Mouse (Mus musculus): ENCODE data around the gene Arpc3.
A peak's percentile ranks its signal among the peaks of the same experiment; 100 is the strongest.
"Not testable (repeated sequence)": the region's sequence is repeated elsewhere in the genome, so short reads cannot be mapped to it uniquely, and the experiment has no call there.

The Arpc3 gene

DNA sequence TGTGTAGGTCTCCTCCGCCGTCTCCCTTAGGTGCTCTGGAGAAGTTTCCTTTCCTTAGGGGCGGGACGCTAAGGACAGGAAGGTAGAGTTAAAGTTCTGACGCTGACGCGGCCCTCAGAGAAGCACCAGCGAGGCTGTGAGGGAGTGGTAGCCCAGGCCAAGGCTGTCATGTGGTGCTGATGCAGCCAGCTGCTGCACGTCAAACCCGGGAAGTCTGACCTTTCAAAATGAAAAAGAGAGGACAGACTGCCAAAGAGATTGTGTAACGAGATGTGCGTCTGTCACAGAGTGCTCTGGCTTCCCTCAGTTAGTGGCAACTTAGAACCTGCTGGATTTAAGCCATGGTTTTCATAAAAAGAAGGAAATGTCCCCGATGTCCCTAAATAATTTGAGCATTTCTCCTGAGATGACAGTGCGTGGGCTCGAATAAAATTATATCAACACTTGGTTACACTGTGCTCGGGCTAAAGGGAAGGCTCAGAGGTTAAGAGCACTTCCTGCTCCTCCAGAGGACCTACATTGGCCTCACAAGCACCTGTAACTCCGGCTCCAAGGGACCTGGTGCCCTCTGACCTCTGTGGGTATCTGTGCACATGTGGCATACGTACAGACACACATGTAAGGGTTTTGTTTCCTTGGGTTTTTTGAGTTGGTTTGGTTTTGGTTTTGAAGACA lies 9.1 kb downstream of the Arpc3 start:
- no peak for DNase-seq

DNA sequence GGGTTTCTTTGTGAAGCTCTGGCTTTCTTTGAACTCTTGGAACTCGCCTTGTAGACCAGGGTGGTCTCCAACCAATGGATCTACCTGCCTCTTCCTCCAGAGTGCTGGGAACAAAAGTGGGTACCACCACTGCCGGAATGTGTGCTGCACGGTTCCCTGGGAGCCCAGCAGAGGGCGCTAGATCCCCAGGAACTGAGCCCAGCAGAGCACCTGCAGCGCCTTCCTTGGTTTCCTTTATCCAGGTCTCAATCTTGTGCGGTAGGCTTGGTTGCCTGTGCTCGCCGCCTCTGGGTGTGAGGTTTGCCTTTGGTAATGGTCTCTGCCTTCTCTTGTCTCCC lies 9.6 kb downstream of the Arpc3 start:
- peak; percentile 80 to 85 for DNase-seq

DNA sequence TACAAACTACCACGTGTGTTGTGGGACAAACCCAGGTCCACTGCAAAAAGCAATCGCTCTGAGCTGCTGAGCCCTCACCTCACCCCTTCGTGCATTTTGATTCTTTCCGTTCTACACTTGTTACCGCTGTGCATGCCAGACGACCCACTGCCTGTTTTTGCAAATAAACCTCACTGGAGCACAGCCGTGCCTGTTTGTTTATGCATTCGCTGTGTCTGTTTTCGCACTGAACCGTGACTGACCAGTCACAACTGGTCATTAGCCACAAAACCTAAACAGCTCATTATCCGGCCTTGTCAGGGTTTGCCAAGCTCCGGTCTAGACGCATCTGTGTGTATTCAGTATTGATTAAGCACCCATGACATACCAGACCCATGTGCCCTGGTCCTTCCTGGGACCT lies 10.5 kb downstream of the Arpc3 start:
- no peak for DNase-seq

DNA sequence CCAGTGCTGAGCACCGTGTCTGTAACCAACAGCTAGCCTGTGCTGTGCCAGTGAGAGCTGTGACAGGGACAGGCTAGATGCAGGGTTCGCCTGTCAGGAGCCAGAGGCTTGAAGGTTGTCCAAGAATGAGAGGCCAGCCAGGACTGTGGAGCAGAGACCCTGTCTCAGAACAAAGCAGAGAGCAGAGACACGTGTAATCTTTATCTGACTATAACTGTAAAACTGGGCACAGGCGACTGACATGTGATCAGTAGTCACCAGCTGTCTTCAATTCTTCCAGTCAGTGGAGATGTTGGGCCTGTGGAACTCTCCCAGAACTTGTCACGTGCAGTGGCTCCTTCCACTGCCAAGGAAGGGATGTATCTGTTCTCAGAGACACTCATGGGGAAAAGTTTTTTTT lies 11.1 kb downstream of the Arpc3 start:
- DNase-seq: peak in 1 of 2 experiments; percentile 36

DNA sequence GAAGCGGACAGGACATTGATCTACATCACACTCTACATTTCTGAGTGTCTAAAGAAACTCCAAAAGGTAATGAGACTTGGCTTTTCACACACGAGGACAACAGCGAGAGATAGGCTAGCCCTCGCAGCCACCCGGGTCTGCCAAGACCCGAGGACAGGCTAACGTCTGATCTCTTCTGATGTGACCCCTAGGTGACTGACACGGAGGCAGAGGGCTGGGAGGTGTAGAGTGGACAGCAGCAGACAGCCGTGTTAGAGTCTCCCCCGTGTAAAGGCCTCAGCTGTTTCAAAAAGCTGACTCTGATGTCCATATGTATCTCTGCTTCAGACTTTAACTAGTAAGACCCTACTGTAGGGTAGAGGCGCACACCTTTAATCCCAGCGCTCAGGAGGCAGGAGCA lies 11.7 kb downstream of the Arpc3 start:
- no peak for DNase-seq

DNA sequence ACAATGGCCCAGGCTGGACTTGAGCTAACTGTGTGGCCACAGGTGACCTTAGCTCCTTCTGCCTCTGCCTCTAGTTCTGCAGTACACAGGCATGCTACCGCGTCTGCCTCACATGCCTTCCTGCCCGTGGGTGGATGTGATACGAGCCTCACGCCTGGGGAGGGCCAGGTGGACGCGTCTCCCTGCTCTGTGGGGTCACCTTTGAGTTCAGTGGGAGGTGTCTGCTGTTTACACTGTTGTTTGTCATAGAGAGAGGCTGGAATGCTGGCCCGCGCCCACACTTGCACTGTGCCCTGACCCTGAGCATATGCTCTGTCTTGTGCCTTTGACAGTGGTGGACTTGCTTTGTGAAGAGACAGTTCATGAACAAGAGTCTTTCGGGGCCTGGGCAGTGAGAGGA lies 13.9 kb downstream of the Arpc3 start:
- DNase-seq: no peak

DNA sequence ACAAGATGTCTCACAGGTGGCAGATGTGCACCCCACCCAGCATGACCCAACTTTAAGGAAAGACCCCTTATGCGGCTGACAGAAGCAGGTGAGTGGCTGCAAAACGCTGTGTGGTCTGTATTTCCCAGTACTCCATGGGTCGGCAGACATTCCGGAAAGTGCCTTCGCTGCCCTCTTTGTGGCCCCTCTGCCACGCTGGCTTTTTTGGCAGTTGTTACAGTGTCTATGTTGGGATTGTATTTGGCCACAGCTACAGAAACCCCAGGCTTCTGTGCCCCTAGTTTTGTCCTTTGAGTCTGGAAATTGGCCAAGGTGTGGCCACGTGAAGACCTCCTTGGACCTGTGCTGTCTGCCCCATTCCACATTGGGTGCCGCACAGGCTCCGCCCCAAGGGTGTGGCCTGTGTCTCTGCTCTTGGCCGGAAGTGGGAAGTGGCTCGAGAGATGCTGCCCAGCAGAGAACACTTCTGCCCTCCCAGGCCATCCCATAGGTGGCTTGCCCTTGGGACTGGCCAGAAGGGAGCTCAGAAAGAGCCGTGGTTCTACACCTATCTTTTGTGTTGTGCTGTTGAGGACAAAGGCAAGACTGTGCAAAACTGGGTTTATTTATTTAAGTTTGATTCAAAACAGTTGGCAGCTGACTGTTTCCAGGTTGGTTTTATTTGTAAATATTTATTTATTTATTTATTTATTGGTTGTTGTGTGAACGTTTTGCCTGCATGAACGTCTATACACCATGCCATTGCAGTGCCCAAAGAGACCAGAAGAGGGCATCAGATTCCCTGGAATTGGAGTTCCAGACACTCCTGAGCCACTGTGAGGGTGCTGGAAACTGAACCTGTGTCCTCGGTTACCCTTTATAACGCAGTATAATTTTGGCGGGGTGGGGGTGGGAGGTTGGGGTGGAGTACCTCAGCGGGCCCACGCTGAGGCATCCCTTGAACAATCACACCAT lies 18.3 kb downstream of the Arpc3 start:
- no peak for DNase-seq

DNA sequence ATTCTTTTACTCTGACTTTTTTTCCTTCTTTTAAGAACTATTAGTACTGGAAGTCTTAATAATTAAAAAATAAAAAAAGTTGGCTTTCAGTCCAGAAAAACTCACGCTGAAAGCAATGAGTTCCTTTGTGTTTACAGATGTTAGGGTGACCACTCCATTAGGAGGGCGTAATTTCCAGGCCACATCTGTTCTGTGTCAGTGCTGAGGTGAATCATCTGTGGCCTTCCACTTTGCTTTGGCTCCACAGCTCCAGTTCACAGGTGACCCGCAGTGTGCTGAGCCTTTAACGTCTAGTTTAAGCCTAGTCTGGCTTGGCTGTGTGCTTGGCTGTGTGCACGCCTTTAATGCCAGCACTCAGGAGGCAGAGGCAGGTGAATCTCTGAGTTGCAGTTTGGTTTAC lies 20.2 kb downstream of the Arpc3 start:
- no peak for DNase-seq

DNA sequence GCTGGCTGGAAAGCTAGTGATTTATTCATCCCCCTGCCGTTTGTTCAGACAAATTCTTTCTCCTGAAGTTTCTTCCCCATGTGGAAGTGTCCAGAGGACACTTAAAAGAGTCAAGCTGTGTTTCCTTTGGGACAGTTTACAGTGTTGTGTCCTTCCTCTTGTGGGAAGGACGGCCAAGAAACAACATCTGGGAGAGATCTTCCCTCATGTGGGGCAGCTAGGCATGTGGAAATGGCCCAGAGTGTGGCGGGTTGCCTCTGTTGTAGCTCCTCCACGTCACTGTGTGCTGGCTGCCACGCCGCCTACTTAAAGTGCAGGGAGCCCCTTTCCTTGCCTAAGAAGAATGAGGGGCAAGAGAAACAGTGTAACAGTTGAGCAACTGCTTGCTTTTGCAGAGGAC lies 21.1 kb downstream of the Arpc3 start:
- DNase-seq: no peak

DNA sequence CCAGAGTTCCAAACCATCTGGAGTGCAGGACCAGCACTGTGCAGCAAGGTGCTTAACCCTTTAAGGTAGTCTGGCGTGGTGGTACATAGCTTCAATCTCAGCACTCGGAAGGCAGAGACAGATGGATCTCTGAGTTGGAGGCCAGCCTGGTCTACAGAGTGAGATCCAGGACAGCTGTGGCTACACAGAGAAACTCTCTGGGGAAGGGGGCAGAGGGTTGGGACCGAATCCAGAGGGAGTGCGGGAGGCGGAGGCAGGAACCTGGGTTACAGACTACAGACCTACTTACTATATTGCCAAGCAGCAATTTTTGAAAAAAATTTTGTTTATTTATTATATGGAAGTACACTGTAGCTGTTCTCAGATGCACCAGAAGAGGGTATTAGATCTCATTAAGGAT lies 22.7 kb downstream of the Arpc3 start:
- DNase-seq: no peak

DNA sequence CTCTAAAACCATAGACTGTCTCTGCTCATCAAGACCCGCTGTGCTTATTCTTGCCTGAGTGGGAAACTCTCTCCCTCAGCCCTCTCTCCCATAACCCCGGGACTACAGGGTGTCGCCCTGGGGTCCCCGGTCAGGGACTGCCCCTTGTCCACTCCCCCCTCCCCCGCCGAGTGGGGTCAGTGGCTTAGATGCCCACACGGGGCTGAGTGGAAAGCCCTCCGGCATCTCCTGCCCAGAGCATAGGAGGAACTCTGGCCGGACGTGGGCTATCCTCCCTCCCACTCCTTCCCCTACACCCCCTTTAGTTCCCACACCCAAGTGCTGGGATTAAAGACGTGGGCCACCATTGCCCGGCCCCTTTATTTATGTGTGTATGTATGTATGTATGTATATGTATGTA lies 23.8 kb downstream of the Arpc3 start:
- no peak for DNase-seq

DNA sequence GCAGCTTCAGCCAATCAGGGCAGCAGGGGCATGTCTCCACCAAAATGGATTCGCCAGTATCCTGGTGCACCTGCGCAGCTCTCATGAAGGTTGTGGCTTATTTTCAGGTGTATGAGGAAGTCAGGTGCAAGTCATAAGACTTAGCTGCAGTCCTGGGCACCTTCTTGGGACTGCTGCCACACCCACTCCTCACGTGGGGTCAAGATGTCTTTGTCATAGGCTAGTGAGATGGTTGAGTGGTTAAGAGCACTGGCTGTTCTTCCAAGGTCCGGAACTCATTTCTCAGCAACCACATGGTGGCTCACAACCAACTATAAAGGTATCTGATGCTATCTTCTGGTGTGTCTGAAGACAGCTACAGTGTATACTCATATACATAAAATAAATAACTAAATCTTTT lies 29.0 kb downstream of the Arpc3 start:
- not testable (repeated sequence) for DNase-seq

DNA sequence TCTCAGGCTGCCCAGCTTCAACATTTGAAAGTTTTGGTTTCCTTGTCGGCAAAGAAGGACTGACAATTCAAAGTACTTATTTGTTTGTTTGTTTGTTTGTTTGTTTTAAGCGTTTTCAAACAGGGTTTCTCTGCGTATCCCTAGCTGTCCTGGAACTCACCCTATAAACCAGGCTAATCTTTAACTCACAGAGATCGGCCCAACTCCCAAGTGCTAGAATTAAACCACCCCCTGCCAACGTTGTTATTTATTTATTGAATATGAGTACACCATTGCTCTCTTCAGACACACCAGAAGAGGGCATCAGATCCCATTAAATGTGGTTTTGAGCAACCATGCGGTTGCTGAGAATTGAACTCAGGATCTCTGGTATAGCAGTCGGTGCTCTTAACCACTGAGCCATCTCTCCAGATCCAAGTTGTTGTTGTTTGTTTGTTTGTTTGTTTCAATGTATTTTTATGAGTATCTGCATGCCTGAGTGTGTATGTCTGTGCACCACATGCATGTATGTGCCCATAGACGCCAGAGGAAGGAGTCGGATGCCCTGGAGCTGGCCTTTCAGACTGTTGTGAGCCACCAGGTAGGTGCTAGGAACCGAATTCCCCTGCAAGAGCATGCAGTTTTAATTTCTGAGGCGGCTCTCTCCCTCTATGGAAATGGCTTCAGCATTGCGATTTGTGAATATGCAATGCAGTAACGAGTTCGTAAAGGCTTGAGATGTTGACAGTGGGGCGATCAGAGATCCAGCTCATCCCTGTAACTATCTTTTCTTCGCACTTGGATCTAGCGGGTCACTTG lies 29.8 kb downstream of the Arpc3 start, which contains the start of gene Anapc7:
TSS of gene Anapc7 (plus strand) at position 423 of the 798 bp plus-strand sequence.
- no peak for DNase-seq

DNA sequence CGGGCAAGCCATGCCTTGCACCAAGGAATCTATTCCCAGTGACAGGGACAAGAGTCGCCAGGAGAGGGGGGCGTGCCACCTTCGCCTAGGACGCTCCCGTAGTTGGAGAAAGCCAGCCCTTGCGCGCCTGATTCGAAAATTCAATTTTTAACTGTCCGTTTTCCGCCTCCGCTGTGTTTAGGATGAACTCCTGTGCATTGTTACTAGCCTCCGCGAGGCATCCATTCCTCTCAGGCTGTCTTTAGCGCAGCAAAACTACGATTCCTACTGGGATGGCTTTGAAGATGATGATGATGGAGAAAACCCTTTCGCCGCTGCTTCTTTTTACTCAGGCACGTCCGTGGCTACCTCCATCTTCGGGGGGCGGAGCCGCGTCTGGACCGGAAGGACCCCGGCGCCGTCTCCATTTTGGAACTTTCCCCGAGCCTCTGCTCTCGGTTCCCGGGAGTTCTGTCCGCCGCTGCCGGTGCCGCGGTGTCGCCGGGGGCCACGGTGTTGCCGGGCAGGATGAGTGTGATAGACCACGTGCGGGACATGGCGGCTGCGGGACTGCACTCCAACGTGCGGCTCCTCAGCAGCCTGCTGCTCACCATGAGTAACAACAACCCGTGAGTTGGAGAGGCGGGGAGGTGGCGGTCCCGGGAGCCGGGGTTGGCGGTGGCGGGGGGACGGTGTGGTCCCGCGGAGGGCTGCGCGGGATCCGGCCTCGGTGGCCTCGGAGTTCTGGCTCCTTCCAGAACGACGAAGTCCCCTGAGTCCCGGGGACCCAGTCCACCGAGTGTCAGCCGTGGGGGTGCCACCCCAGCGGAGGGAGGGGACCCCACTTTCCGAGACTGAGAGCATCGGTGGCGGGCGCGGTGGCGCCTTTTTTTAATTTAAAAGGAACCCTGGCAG lies 30.6 kb downstream of the Arpc3 start:
- DNase-seq: peak; percentile 83 to 89

DNA sequence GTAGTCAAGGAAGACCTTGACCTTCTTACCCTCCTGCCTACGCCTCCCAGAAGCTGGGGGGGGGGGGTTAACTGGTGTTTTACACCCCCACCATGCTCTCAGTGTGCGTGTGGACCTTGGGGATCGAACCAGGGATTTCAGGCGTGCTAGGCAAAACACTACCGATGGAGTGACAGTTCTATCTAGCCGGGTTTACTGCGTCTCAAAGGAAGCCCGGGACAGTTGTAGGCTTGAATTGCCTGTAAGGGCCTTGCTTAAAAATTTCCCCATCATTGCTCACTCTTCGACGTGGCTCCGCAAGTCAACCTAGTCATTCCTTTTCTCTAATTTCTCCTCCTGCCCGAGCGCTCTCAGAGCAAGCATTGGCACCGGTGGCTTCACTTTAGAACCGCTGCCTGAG lies 31.4 kb downstream of the Arpc3 start:
- no peak for DNase-seq

DNA sequence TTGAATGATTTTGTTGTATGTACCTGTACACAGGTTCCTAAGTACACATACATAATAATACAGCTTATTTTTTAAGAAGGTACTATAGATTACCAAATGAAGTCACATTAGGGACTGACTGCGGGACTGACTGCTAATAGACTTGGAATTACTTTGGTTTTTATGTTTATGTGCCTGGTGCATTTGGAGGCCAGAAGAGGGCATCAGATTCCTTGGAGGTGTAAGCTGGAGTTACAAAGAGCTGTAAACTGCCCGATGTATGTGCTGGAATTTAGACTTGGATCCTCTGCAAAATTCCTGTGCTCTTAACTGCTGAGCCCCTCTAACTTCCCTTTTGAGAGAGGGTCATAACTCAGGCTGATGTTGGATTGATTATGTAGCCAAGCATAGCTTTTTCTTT lies 33.9 kb downstream of the Arpc3 start:
- DNase-seq: no peak

DNA sequence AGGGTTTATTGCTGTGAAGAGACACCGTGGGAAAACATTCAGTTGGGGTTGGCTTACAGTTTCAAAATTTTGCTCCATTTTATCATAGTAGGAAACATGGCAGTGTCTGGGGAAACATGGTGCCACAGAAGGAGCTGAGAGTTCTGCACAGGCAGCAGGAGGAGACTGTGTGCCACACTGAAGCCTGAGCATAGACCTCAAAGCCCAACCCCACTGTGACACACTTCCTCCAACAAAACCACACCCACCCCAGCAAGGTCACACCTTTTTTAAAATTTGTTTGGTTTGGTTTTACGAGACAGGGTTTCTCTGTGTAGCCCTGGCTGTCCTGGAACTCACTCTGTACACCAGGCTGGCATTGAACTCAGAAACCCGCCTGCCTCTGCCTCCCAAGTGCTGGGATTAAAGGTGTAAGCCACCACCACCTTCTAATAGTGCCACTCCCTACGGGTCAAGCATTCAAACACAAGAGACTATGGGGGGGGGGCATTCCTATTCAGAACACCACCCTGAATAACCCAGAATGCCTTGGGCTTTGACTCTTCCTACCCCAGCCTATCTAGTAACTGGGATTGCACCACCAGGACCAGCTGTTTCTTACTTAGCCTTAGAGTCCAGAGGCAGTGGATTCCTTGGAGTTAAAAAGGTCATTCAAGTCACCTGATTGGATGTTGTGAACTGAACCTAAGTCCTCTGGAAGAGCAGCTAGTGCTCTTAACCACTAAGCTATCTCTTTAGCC lies 38.5 kb downstream of the Arpc3 start:
- no peak for DNase-seq

DNA sequence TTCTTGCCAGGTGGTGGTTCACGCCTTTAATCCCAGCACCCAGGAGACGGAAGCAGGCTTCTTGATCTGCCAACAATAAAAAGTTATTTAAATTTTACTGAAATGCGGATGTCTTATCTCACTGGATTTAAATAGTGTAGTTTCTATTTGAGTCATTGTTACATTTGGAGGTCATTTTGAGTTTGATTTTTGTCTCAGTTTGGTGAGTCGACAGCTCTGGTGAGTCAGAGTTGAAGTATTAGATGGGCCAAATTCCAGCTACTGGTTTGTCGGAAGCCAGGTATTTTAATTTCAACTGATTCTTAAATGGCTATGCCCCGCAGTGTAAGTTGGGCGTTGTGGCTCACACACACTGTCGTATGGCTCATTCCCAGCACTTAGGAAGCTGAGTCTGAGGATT lies 39.5 kb downstream of the Arpc3 start:
- no peak for DNase-seq

DNA sequence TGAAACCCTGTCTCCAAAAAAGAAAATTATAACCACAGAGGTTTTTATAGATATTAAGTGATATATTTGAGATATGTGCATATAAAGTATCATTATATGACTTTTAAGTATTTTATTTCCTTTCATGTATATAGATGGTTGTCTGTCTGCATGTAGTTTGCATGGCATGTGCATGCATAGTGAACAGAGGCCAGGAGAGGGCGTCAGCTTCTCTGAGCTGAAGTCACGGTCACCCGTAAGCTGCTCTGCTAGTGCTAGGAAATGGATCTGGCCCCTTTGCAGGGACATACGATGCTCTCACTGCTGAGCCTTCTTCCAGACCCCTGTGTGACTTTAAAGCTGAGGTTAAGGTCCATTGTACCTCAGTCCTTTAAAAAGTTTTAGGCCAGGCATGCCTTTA lies 42.9 kb downstream of the Arpc3 start:
- no peak for DNase-seq

DNA sequence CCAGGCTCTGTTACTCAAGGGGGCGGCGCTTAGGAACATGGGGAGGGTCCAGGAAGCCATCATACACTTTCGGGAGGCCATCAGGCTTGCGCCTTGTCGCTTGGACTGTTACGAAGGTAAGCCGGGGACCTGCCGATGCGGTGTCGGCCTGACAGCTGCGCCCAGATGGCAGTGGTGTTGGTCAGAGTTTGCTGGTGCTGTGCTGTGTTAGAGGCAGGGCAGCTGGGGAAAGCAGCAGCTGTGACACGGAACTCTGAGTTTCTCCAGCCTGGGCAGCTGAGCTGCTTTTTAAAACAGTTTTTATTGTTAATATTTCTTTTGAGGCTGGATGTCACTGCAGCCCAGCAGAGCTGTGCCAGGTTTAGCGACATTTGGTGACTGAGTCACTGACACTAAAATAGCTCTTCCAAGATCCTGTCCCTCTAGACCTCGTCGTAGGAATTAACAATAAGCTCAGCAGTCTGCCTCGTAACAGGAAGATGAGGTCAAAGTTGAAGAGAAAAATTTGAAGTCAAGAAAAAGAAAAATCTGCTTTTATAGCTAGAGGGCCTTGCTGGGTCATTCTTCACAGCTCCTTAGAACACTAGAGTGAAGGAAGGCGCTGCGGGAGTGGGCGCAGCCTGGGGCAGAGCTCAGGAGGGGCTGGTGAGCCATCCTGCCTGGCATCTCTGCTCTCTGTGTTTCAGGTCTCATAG lies 47.9 kb downstream of the Arpc3 start:
- DNase-seq: no peak

DNA sequence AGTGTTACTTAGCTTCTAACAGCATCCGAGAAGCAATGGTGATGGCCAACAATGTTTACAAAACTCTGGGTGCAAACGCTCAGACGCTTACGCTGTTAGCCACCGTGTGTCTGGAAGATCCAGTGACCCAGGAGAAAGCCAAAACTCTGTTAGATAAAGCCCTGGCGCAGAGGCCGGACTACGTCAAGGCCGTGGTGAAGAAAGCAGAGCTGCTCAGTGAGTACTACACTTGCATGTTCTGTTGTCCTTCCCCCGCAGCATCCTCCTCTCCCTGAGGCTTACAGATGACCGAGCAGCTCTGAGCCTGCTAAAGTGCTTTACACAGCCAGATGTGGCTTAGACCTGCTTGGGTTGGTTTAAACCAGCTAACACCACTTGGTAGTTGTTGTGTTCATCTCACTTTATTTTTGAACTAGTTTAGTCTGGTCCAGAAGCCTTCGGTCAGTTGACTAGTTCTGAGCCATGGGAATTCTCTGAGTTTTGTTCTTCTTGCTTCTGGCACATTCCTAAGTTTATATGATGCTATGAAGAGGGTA lies 48.5 kb downstream of the Arpc3 start:
- no peak for DNase-seq

Data from cerebellum, adult 18-20 months (tissue).